Mouse (Mus musculus) mesoderm, embryonic 11.5 days (tissue): ENCODE data around the gene Sirt4.
"Not testable (repeated sequence)": the region's sequence is repeated elsewhere in the genome, so short reads cannot be mapped to it uniquely, and the experiment has no call there.

ENCODE experiments used
- DNase-seq: peaks from one replicate; pipeline ENCODE4 v3.0.0-alpha.2; 2012; ENCODE audit warnings: low read depth, low spot score

Gene Sirt4

GRCm38 (mm10) chr5:115483947-115484920 lies at the start of gene Sirt4:
Sirt4 (minus strand) TSS chr5:115484725.
- peak; percentile 93 for DNase-seq

DNA sequence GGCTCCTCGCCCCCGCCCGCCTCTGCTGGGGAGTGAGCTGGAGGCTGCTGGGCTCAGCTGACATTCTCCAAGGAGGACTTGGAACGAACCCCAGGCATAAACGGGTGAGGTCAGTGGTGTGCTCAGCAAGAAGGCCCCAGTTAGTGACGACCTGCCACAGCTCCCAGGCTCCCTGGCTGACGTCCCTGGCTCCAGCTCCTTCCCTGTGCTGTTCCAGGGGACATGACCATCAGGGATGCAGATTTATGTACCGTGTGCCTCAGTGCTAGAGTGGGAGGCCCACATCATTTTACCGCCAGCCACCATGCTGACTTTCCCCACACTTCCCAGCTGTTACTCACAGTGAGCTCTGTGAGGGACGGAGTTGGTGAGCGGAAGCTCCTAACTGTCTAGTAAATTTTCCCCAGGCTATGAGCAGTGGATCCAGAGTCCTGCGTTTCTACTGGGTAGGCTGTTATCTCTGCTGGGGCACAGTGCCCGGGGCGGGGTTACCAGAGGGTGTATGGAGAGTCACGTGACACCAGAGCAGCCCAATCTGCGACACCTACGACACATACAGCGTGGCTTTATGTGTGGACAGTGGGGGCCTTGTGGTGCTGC lies 47.2 kb upstream of the Sirt4 start:
- no peak for DNase-seq

GRCm38 (mm10) chr5:115530447-115530809 lies 45.9 kb upstream of the Sirt4 start:
- no peak for DNase-seq

GRCm38 (mm10) chr5:115529742-115530446 lies 45.4 kb upstream of the Sirt4 start:
- DNase-seq: no peak

GRCm38 (mm10) chr5:115529364-115529741 lies 44.8 kb upstream of the Sirt4 start:
- no peak for DNase-seq

- DNase-seq: no peak
These were observed 43.6 kb upstream of the Sirt4 start for GRCm38 (mm10) chr5:115528128-115528527.

- no peak for DNase-seq
These were observed 42.1 kb upstream of the Sirt4 start for GRCm38 (mm10) chr5:115526456-115527202.

DNA sequence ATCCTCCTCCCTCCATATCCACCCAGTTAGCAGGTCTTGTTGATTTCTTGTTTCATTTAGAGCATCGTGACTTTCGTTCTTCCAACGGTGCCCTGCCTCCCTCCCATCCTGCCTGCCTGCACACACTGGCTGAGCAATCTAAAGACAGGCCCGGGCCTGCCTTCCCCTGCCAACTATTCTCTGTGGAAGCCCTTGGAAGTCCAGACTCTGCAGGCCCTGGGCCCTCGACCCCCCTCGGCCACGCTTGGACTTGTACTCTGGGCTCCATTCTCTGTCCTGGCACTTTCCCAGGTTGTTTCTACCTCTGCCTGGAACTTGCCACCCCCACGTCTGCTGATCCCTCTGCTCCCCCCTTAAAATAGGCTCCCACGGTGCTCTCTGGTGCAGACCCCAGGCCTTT lies 41.4 kb upstream of the Sirt4 start:
- no peak for DNase-seq

DNA sequence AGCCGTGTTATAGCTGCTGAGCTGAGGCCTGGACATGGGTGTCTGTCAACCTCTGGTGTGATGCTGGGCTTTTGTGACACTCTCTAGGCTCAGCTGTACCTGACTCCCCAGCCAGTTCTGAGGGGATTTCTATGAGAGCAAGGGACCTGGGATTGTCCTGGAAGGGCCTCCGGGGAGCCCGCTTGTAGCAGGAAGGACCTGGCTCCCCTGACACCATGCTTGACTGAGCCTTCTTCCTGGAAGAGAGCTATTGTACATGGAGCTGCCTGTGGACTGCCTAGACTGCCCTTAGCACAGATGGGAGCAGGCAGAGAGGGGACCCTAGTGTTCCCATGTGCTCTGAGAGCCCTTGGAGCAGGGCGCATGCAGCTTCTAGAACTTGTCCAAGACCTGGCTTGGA lies 40.9 kb upstream of the Sirt4 start:
- DNase-seq: no peak

GRCm38 (mm10) chr5:115524471-115524870 lies 39.9 kb upstream of the Sirt4 start:
- no peak for DNase-seq

DNA sequence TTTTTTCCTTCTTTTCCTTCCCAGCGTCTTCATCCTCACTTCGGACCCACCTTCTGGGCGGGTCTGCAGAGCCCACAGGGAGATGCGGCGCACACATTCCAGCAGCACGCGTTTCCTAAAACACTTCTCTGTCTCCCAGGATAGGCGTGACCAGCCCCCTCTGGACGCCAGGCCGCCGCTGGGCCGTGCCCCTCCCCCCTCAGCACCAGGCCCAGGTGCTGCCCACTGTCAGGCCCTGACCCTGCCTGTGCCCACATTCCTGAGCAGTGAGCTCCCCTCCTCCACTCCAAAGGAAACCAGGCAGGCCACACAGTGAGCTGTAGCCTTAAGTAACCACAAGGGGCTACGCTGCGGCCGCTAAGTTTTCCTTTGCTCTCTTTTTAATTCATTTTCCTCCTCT lies 39.4 kb upstream of the Sirt4 start:
- peak; percentile 79 for DNase-seq

DNA sequence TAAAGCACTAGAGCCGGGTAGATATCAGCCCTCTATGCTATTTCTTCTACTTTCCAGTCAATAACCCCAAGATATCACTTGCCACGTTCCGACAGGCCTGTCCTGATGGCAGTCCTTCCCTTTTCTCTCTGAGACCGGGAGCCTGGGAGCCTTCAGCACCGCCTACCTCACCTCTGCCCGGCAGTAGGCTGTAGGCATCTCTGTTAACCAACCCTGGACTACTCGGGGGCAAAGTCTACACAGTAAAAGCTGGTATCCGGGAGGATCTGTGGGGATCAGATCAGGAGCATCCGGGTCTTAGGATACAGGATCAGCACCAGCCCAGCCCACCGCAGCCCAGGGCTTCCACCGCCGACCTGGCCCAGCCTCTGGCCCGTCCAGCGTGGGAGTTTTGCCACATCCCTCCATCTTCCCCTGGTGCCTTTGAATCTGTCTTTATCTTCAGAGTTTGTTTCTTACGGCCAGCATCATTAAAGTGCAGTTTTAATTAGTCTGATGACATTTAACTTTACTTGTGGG lies 38.5 kb upstream of the Sirt4 start:
- DNase-seq: no peak

DNA sequence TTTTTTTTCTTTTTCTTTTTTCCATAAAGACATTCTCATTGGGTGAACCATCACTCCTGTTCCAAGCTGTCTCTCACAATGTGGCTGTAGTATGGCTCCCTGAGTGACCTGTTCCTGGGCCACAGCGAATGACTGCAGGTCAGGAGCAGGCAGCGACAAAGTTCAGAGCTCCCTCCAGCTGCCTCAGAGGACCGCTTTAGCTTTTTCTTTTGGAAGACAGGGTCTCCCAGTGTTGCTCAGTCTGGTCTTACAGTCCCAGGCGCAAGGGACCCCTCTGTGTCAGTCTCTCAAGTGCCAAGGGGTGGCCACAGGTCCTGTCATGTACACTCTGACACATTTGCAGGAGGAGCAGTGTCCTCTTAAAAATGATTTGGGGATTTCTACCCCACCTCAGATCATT lies 38.0 kb upstream of the Sirt4 start:
- no peak for DNase-seq

DNA sequence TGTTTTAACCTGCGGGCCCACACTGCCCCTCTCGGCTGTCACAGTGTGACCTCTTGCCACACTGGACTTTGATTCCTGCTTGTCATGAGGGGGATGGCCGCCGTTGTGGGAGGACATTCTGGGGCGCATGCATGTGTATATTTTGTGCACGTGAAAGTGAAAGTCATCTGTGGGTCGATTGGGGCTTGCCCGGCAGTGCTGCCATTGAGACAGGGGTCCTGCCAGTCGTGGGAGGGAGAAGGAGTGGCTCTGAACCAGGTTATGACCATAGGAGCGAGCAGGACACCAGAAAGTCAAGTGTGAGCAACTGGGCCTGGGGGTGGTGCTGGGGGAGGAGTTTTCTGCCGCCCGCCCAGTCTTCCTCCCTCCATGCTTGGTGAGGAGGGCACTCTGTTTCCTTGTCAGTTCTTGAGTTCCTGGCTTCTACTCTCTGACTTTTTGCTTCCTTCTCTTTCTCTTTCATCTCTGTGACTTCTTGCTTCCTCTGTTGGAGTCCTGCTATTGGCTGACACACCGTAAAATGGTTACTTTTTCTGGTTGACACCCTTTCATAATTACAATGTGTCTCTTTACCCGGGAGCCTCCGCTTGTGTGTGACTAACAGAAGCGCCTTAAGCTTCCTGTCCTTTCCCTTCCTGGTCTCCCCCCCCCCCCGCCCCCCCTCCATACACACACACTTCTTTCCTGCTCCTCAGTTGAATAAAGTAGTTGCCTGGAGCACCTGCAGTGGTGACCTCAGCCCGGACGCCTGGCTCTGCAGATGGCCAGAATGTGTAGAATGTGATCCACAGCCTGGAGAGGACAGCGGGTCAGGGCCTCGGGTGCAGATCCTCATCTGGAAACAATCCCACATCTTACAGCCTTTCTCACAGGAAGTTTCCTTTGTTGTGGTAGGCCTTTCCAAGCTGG lies 37.3 kb upstream of the Sirt4 start:
- DNase-seq: peak; percentile 64

GRCm38 (mm10) chr5:115520325-115520869 lies 35.9 kb upstream of the Sirt4 start:
- DNase-seq: no peak

GRCm38 (mm10) chr5:115518214-115518613 lies 33.7 kb upstream of the Sirt4 start:
- DNase-seq: not testable (repeated sequence)

DNA sequence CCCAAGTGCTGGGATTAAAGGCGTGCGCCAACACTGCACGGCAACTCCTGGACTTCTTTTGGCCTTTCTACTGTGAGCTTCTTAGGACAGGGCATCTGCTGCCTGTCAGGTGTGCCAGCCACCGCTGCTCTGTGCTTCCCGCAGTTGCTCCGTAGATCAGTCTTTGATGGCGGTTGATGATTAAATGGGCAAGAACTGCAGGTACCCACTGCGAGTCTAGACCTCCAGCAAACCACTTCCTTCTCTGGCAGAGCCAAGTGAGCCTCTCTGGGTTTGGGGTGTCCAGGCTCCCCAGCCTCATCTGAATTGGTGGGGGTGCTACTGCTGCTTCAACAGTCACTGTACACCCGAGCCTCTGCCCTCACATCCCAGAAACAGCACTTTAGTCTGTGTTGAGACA lies 33.0 kb upstream of the Sirt4 start:
- DNase-seq: no peak

- DNase-seq: no peak
These were observed 32.4 kb upstream of the Sirt4 start for GRCm38 (mm10) chr5:115516908-115517307.

GRCm38 (mm10) chr5:115516081-115516907 lies 31.8 kb upstream of the Sirt4 start:
- no peak for DNase-seq
